ENCODE assay signal across 17 mouse cellular contexts in genomic region chr4:57436286-57436685, GRCm38 (mm10). TPM values are rescaled to one million over a fixed set of nuclear protein-coding genes. Genes with fewer than 3 reads are reported as not detected.
DNase-seq lines count a peak whose midpoint lies in the region; ATAC-seq lines count a peak whose summit lies in the region.
"Had no signal": no experiment of that assay in that cellular context is flagged by ENCODE, and none has a peak within 500 bp of the region (broad histone marks: within the 10 kb centered on the region; RNA-seq: fewer than 3 reads in every experiment).

No protein-coding gene starts in this region.

- peak; percentile 16 for DNase-seq in forebrain, embryonic 14.5 days (ENCODE audit: low spot score)
- peak; percentile 18 for DNase-seq in midbrain, embryonic 14.5 days
- peak; percentile 13 for DNase-seq in embryo, embryonic 10.5 days (ENCODE audit: low spot score)
- DNase-seq in mesoderm, embryonic 11.5 days (ENCODE audit: low read depth, low spot score), result peak; percentile 7
- DNase-seq in cerebellum, postnatal 4 days (ENCODE audit: low spot score in 2 of 2), result no peak
- DNase-seq in cerebellum, postnatal 25 days, result no peak
- DNase-seq: adrenal gland, adult 2 months; cerebellum, adult 11-12 months; cerebellum, postnatal 36 days; gastrocnemius, postnatal 25 days; kidney, adult 8-10 months; kidney, postnatal 4 days; liver, postnatal 0 days; thymus, postnatal 36 days had no signal

- H3K27me3 ChIP-seq in forebrain, embryonic 14.5 days (replicated peaks; ENCODE audit: control insufficient read depth, insufficient read depth, low read length), result no peaks in the 10 kb centered on the region
- H3K27me3 ChIP-seq in forebrain, embryonic 12.5 days, result peaks cover 37% of the 10 kb centered on the region
- H3K27me3 ChIP-seq in midbrain, embryonic 14.5 days (ENCODE audit: control insufficient read depth, insufficient read depth, low read length), result no peaks in the 10 kb centered on the region; the same call in 1 of the 2 replicates
- peaks cover 26% of the 10 kb centered on the region for H3K27me3 ChIP-seq in midbrain, embryonic 13.5 days

- 45% methylated on average over 4 of the region's 4 CpGs for WGBS in forebrain, embryonic 14.5 days
- 45% methylated on average over 4 of the region's 4 CpGs for WGBS in forebrain, embryonic 12.5 days
- 39% methylated on average over 4 of the region's 4 CpGs for WGBS in midbrain, embryonic 14.5 days
- WGBS in midbrain, embryonic 13.5 days, result 43% methylated on average over 4 of the region's 4 CpGs

- ATAC-seq in forebrain, embryonic 14.5 days, result no peak
- ATAC-seq in forebrain, embryonic 12.5 days (ENCODE audit: low FRiP score), result no peak
- ATAC-seq in midbrain, embryonic 14.5 days (ENCODE audit: low FRiP score, low TSS enrichment), result no peak
- no peak for ATAC-seq in midbrain, embryonic 13.5 days
- ATAC-seq: liver, postnatal 0 days had no signal

- H3K9ac ChIP-seq in forebrain, embryonic 14.5 days (ENCODE audit: low read length), result no peak overlapping the region
- H3K9ac ChIP-seq in forebrain, embryonic 12.5 days, result no peak overlapping the region
- no peak overlapping the region for H3K9ac ChIP-seq in midbrain, embryonic 14.5 days (replicated peaks; ENCODE audit: low read length)
- no peak overlapping the region for H3K9ac ChIP-seq in midbrain, embryonic 13.5 days (replicated peaks)
- H3K9ac ChIP-seq: limb, embryonic 15.5 days; liver, postnatal 0 days had no signal

- H3K4me3 ChIP-seq in forebrain, embryonic 14.5 days (ENCODE audit: low read depth, low read length), result no peak overlapping the region
- no peak overlapping the region for H3K4me3 ChIP-seq in forebrain, embryonic 12.5 days (replicated peaks)
- no peak overlapping the region for H3K4me3 ChIP-seq in midbrain, embryonic 14.5 days (replicated peaks; ENCODE audit: low read depth, low read length)
- H3K4me3 ChIP-seq in midbrain, embryonic 13.5 days (replicated peaks), result no peak overlapping the region
- H3K4me3 ChIP-seq: limb, embryonic 15.5 days had no signal

- peaks cover 3% of the 10 kb centered on the region; the same call in 1 of the 2 replicates for H3K4me1 ChIP-seq in forebrain, embryonic 14.5 days (ENCODE audit: control insufficient read depth, insufficient read depth, low read length)
- peaks cover 17% of the 10 kb centered on the region for H3K4me1 ChIP-seq in forebrain, embryonic 12.5 days
- H3K4me1 ChIP-seq in midbrain, embryonic 14.5 days (ENCODE audit: control insufficient read depth, insufficient read depth, low read length), result peaks cover 11% of the 10 kb centered on the region
- H3K4me1 ChIP-seq in midbrain, embryonic 13.5 days (replicated peaks), result peaks cover 19% of the 10 kb centered on the region

- no peaks in the 10 kb centered on the region for H3K9me3 ChIP-seq in forebrain, embryonic 14.5 days (replicated peaks; ENCODE audit: control insufficient read depth, low read length)
- H3K9me3 ChIP-seq in forebrain, embryonic 12.5 days, result no peaks in the 10 kb centered on the region
- no peaks in the 10 kb centered on the region for H3K9me3 ChIP-seq in midbrain, embryonic 14.5 days (ENCODE audit: control insufficient read depth, low read length)
- H3K9me3 ChIP-seq in midbrain, embryonic 13.5 days, result 0 out of 2 replicates have a peak, but pooled peaks cover 1% of the 10 kb centered on the region
- H3K9me3 ChIP-seq: limb, embryonic 15.5 days had no signal

- no peak overlapping the region for H3K4me2 ChIP-seq in forebrain, embryonic 14.5 days (ENCODE audit: low read length)
- H3K4me2 ChIP-seq in forebrain, embryonic 12.5 days, result no peak overlapping the region
- 0 out of 2 replicates have a peak overlapping the region, but pooled peaks have one; percentile 3 for H3K4me2 ChIP-seq in midbrain, embryonic 14.5 days (ENCODE audit: low read length)
- H3K4me2 ChIP-seq in midbrain, embryonic 13.5 days (replicated peaks), result no peak overlapping the region
- H3K4me2 ChIP-seq: limb, embryonic 15.5 days had no signal

- H3K27ac ChIP-seq in forebrain, embryonic 14.5 days (ENCODE audit: low read depth, low read length), result no peak overlapping the region
- no peak overlapping the region for H3K27ac ChIP-seq in forebrain, embryonic 12.5 days
- H3K27ac ChIP-seq in midbrain, embryonic 14.5 days (replicated peaks; ENCODE audit: low read depth, low read length), result no peak overlapping the region
- no peak overlapping the region for H3K27ac ChIP-seq in midbrain, embryonic 13.5 days
- H3K27ac ChIP-seq: limb, embryonic 15.5 days had no signal

- no peaks in the 10 kb centered on the region for H3K36me3 ChIP-seq in forebrain, embryonic 14.5 days (ENCODE audit: control insufficient read depth, insufficient read depth, low read length)
- no peaks in the 10 kb centered on the region for H3K36me3 ChIP-seq in forebrain, embryonic 12.5 days (replicated peaks)
- H3K36me3 ChIP-seq in midbrain, embryonic 14.5 days (ENCODE audit: control insufficient read depth, insufficient read depth, low read length), result no peaks in the 10 kb centered on the region
- H3K36me3 ChIP-seq in midbrain, embryonic 13.5 days, result no peaks in the 10 kb centered on the region
- H3K36me3 ChIP-seq: limb, embryonic 15.5 days had no signal

RNA-seq across cellular contexts. Expression of gene Palm2, which starts 2.2 kb away (rescaled TPM):
- polyA plus RNA-seq in forebrain, embryonic 14.5 days (2014; fragmentation: Nextera tagmentation; extraction: Ambion mirVana), result 2.3 and 4.9 TPM in 2 replicates
- 2.8 and 2.9 TPM in 2 replicates for polyA plus RNA-seq in forebrain, embryonic 12.5 days (2016; fragmentation: Nextera tagmentation; extraction: Ambion mirVana)
- 10.2 and 12.9 TPM in 2 replicates for polyA plus RNA-seq in midbrain, embryonic 14.5 days (2014; fragmentation: Nextera tagmentation; extraction: Ambion mirVana)
- polyA plus RNA-seq in midbrain, embryonic 13.5 days (2015; fragmentation: Nextera tagmentation; extraction: Ambion mirVana), result 3.6 and 4.2 TPM in 2 replicates

Comparison
In these comparisons a context has a peak if more than half of its experiments do, and no peak if none do; other contexts are left out.
1. DNase-seq: peak in forebrain, embryonic 14.5 days (single experiment), midbrain, embryonic 14.5 days (single experiment), embryo, embryonic 10.5 days (single experiment) and mesoderm, embryonic 11.5 days (single experiment); none in cerebellum, postnatal 4 days (0 of 2) and cerebellum, postnatal 25 days (0 of 2).